10 mouse cellular contexts compared by ENCODE assay signal in the genomic region with DNA sequence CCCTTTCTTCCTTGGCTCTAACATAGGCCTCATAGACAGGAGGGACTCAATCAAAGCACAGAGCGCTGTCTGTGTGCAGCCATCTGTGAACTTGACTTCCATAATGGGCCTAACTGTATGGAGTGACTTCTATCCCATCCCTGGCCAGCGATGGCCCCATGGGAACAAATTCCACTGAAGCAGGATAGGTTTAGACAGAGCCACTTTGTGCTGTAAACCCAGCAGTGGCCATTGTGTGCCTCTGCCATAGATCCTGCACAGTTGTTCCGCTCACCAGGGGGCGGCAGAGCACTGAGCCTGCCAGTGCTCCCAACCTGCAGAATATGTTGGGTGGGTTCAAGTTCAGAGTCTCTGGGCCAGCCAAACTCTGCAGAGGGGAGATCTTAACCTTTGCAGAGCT. TPM values are rescaled to one million over a fixed set of nuclear protein-coding genes. Genes with fewer than 3 reads are reported as not detected.
A peak's percentile ranks its signal among the peaks of the same experiment; 100 is the strongest.
DNase-seq lines count a peak whose midpoint lies in the region; ATAC-seq and TF ChIP-seq lines count a peak whose summit lies in the region.
"Had no signal": no experiment of that assay in that cellular context is flagged by ENCODE, and none has a peak within 500 bp of the region (broad histone marks: within the 10 kb centered on the region; RNA-seq: fewer than 3 reads in every experiment).

No protein-coding gene starts in this region.

- TF ChIP-seq CTCF in liver, adult 2 months (IDR thresholded peaks at IDR 0.05; ENCODE audit: low read depth, low read length), result peak; percentile 65

- H3K4me2 ChIP-seq in liver, embryonic 11.5 days, result no peak overlapping the region

- no peaks in the 10 kb centered on the region for H3K4me1 ChIP-seq in liver, adult 2 months (ENCODE audit: control insufficient read depth, insufficient read depth, low read length)
- no peaks in the 10 kb centered on the region for H3K4me1 ChIP-seq in liver, embryonic 11.5 days (replicated peaks; ENCODE audit: control insufficient read depth, insufficient read depth, low read length)

- WGBS in liver, adult 2 months, result 90% methylated on average over 4 of the region's 4 CpGs
- WGBS in liver, embryonic 11.5 days, result 84% methylated on average over 4 of the region's 4 CpGs

- H3K9ac ChIP-seq in liver, adult 2 months (ENCODE audit: low read depth, low read length), result no peak overlapping the region
- H3K9ac ChIP-seq in liver, embryonic 11.5 days (ENCODE audit: low read depth, low read length), result no peak overlapping the region

- H3K27ac ChIP-seq in liver, adult 2 months (replicated peaks; ENCODE audit: insufficient read depth, low read depth, low read length), result no peak overlapping the region
- no peak overlapping the region for H3K27ac ChIP-seq in liver, embryonic 11.5 days (ENCODE audit: low read depth, low read length)

- peaks cover 5% of the 10 kb centered on the region; the same call in 1 of the 2 replicates for H3K36me3 ChIP-seq in liver, adult 2 months (ENCODE audit: control insufficient read depth, insufficient read depth, low read length)
- peaks cover 19% of the 10 kb centered on the region for H3K36me3 ChIP-seq in liver, embryonic 11.5 days (ENCODE audit: control insufficient read depth, insufficient read depth, low read length)

- DNase-seq in adrenal gland, postnatal 10 days, result peak; percentile 53
- DNase-seq in adrenal gland, postnatal 4 days (ENCODE audit: low spot score in 2 of 2), result no peak
- no peak for DNase-seq in liver, adult 2 months (ENCODE audit: extremely low read depth, low read depth, low spot score)
- DNase-seq in liver, embryonic 11.5 days (ENCODE audit: low spot score), result no peak
- DNase-seq in cerebellum, postnatal 14 days, result peak; percentile 63 to 66
- DNase-seq in urinary bladder, postnatal 14 days (ENCODE audit: low spot score), result no peak
- DNase-seq in gastrocnemius, adult 18-20 months (ENCODE audit: low spot score), result no peak

- no peaks in the 10 kb centered on the region for H3K27me3 ChIP-seq in liver, adult 2 months (ENCODE audit: control insufficient read depth, insufficient read depth, low read length)
- H3K27me3 ChIP-seq in liver, embryonic 11.5 days (replicated peaks; ENCODE audit: control insufficient read depth, insufficient read depth, low read length), result no peaks in the 10 kb centered on the region

- TF ChIP-seq POLR2A in liver, adult 2 months (IDR thresholded peaks at IDR 0.05; ENCODE audit: extremely low read depth, insufficient read depth, low read length), result no peak

- H3K9me3 ChIP-seq in liver, embryonic 11.5 days (ENCODE audit: control insufficient read depth, low read length), result no peaks in the 10 kb centered on the region

- no peaks in the 10 kb centered on the region for H3K79me2 ChIP-seq in liver, adult 2 months (ENCODE audit: control insufficient read depth, insufficient read depth, low read length)

- ATAC-seq in liver, embryonic 11.5 days (replicated peaks; ENCODE audit: low FRiP score), result no peak
- ATAC-seq in megakaryocyte-erythroid progenitor cell, adult 5-6 weeks (replicated peaks; ENCODE audit: low FRiP score, low TSS enrichment, poor library complexity, severe bottlenecking), result peak; percentile 58; the same call in 1 of the 2 replicates

- H3K4me3 ChIP-seq in liver, adult 2 months (ENCODE audit: insufficient read depth, low read depth, low read length), result no peak overlapping the region
- no peak overlapping the region for H3K4me3 ChIP-seq in liver, embryonic 11.5 days (ENCODE audit: low read depth, low read length)
- H3K4me3 ChIP-seq: erythroblast, embryonic 14.5 days had no signal

RNA-seq across cellular contexts. Expression of gene Gm13420, which starts 43.8 kb away (rescaled TPM):
- under 1 TPM in 1 of 2 experiments, not detected in 1; 0.48 TPM for total RNA-seq in adrenal gland, postnatal 10 days (2021)
- total RNA-seq in adrenal gland, postnatal 4 days (2021), result 1 to 10 TPM in 1 of 2 experiments, not detected in 1; 1.8 TPM
- total RNA-seq in liver, adult 2 months (2014; rRNA removed), result 0.13 and 0.18 TPM in 2 replicates
- polyA plus RNA-seq in liver, adult 2 months (2012; rRNA removed), result 0.35 and 0.86 TPM in 2 replicates
- 0.77 and 0.88 TPM in 2 replicates for polyA plus RNA-seq in liver, embryonic 11.5 days (2014; fragmentation: Nextera tagmentation; extraction: Ambion mirVana)
- not detected in 2 replicates for total RNA-seq in megakaryocyte-erythroid progenitor cell, adult 5-6 weeks (2014; fragmentation: Nextera tagmentation)
- total RNA-seq in megakaryocyte-erythroid progenitor cell, adult 5-6 weeks (2017), result not detected in 2 replicates
- not detected for total RNA-seq in gastrocnemius, adult 18-20 months (2021)
- polyA plus RNA-seq: erythroblast, embryonic 14.5 days had no signal

RNA-seq across cellular contexts. Expression of gene Gm13547, which starts 51.4 kb away (rescaled TPM):
- not detected for total RNA-seq in adrenal gland, postnatal 10 days (2021)
- total RNA-seq in adrenal gland, postnatal 4 days (2021), result not detected
- not detected in 2 replicates for total RNA-seq in liver, adult 2 months (2014; rRNA removed)
- polyA plus RNA-seq in liver, adult 2 months (2012; rRNA removed), result not detected in 2 replicates
- 1.1 TPM in 1 of 2 replicates, not detected in the other for polyA plus RNA-seq in liver, embryonic 11.5 days (2014; fragmentation: Nextera tagmentation; extraction: Ambion mirVana)
- total RNA-seq in megakaryocyte-erythroid progenitor cell, adult 5-6 weeks (2014; fragmentation: Nextera tagmentation), result 3.6 TPM in 1 of 2 replicates, not detected in the other
- not detected in 2 replicates for total RNA-seq in megakaryocyte-erythroid progenitor cell, adult 5-6 weeks (2017)
- not detected for total RNA-seq in gastrocnemius, adult 18-20 months (2021)
- polyA plus RNA-seq: erythroblast, embryonic 14.5 days; limb, embryonic 14.5 days had no signal

Comparison
In these comparisons a context has a peak if more than half of its experiments do, and no peak if none do; other contexts are left out.
1. DNase-seq: peak in adrenal gland, postnatal 10 days (single experiment) and cerebellum, postnatal 14 days (2 of 2); none in adrenal gland, postnatal 4 days (0 of 2), liver, adult 2 months (single experiment), liver, embryonic 11.5 days (single experiment), urinary bladder, postnatal 14 days (single experiment) and gastrocnemius, adult 18-20 months (single experiment).